Mouse (Mus musculus): ENCODE data around the gene Notch3.
"Not testable (repeated sequence)": the region's sequence is repeated elsewhere in the genome, so short reads cannot be mapped to it uniquely, and the experiment has no call there.

Gene Notch3

DNA sequence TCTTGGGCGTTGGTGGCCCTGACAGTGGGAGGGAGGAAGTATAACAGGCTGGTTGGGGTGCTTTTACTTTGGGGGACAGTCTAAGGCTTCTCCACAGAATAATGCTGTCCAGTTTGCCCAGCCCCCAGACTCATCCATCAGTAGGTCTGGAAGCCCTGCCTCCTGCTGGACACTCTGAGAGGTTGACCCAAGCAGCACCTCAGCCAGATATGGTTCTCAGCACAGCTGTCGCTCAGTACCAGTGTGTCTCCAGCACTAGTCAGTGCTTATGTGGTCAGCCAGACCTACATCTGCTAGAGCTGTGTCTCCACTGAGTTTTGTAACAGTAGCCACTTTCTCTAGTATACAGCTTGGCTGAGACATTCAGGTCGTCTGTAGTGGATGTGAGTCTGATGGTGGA, 48.2 kb downstream of the Notch3 start:
- DNase-seq (ENCODE audit: low spot score): no peak

GRCm38 (mm10) chr17:32117872-32118421, 48.7 kb downstream of the Notch3 start:
- not testable (repeated sequence) for DNase-seq (ENCODE audit: low spot score)

- peak; percentile 57 for DNase-seq (ENCODE audit: low spot score)
These were observed 49.3 kb downstream of the Notch3 start for GRCm38 (mm10) chr17:32117287-32117871.

GRCm38 (mm10) chr17:32116586-32117286, 49.9 kb downstream of the Notch3 start:
- no peak for DNase-seq (ENCODE audit: low spot score)

- not testable (repeated sequence) for DNase-seq (ENCODE audit: low spot score)
These were observed 52.2 kb downstream of the Notch3 start for GRCm38 (mm10) chr17:32114486-32114885.

DNA sequence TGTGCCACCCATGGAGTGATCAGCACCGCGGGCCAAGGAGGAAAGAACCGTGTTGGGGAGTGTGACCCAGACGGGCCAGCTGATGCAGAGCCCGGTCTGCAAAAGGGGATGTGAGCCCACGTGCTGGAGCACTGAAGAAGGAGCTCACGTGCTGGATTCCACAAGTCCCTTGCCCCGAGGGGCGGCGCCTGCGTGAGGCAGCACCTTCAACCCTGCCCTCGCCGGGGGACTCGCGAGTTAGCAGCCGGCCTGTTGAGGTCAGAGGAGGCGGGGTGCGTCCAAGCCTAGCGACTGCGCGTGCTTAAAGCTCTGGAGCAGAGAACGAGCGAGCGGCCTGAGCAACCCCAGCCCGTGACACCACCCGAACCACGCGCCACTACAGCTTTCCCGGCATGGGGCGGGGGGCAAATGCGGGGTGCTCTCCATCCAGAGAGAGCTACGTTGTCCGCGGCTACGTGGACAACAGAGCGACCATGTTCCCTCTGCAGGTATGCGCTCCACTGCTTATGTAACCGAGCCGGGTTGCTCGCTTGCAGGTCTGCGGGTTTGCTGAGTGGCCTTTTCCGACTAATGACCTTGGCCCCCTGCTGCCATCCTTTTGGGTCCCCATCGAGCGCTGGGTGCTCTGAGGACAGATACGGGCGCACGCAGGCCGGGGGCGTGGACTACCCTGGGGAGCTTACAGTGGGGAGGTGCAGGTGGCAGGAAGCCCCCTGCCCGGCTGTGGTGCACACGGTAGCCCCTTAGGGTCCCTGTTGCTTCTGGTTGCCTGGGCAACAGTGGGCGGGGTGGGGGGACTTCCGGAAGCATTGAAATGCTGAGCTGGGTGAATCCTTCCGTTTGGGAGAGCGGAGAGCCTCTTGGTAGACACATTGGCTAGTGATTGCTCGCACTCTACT, 52.9 kb downstream of the Notch3 start:
- DNase-seq (ENCODE audit: low spot score): no peak

DNA sequence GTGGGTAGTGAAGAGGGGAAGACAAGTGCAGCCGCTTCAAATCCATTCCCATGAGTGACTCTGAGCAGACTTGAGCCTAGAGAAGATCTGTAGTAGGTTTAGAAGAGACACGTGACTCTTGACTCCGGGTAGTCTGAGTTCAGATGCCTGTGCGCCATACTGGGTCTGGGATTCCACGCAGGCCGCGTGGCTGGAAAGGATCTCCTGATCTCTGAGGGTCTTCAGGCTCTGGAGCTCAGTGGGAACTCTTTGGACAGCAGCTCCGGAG, 53.5 kb downstream of the Notch3 start:
- DNase-seq (ENCODE audit: low spot score): no peak

- DNase-seq (ENCODE audit: low spot score): no peak
These were observed 54.0 kb downstream of the Notch3 start for GRCm38 (mm10) chr17:32112434-32113254.

DNA sequence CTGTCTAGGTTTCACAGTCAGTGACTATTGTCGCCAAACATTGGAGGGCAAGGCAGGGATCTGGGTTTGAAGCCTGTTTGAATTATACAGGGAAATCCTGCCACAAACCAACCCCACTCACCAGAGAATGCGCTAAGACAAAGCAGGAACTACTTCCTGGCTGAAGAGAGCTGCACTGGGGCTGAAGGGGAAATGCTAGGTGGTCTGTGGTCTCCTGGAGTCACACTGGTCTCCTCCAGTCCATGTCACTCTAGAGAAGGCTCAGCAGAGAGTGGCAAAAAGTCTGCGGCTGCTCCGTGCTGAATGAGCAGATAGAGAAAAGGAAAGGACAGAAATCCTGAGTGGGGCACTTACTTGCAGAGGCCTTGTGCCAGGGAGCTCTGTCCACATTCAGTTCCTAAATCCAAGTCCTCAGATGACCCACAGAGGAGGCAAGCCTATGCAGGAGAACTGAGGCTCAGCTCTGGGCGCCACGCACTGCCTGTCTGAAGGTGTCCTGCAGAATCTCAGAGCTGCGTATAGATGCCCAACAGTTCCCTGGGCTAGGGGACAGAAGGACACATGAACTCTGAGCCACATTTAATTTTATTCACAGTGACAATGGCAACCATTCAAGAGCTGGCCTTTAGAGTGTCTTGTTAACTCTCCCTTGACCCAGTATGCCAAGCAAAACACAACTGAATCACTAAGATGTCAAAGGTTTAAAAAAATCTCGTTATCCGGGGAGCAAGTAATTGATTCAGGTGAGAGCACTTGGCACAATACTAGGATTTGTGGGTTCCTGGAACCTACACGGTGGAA, 55.5 kb downstream of the Notch3 start:
- DNase-seq (ENCODE audit: low spot score): peak; percentile 75

DNA sequence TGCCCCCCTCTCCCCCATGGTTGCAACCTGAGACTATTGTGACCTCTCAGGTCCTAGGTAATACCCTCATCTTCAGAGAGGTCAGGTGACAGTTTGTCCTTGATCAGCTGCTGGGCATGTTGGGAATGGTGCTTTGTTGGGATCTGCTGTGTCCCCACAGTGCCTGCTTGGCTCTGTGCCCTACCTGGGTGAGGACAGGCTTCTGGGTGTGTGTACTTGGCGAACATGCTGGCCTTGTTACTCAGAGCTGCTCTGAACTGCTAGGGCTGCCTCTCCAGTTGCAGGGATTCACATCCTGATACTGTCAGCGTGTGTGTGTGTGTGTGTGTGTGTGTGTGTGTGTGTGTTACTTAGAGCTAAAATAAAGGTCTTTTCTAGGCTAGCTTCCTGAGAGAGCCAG, 56.2 kb downstream of the Notch3 start:
- DNase-seq (ENCODE audit: low spot score): peak; percentile 69

GRCm38 (mm10) chr17:32109201-32109940, 57.3 kb downstream of the Notch3 start:
- no peak for DNase-seq (ENCODE audit: low spot score)

- not testable (repeated sequence) for DNase-seq (ENCODE audit: low spot score)
These were observed 58.2 kb downstream of the Notch3 start for GRCm38 (mm10) chr17:32108320-32109011.

GRCm38 (mm10) chr17:32107877-32108276, 58.8 kb downstream of the Notch3 start:
- no peak for DNase-seq (ENCODE audit: low spot score)

DNA sequence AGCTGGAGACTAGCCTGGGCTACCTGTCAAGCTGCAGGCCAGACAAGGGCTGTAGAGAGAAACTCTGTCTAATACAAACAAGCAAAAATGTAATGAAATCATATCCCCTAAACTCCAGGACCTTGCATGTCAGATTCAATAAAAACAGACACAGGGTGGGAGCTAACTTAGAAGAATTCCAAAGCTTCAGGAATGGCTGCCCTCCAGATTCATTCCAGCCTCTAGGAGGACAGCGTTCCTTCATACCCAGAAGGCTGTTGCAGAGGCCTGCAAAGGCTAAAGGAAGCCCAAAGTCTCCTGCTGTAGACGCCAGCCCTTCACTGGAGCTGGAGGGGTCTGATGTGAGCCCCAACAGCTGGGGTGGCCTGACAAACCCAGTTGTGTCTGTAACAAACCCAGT, 60.3 kb downstream of the Notch3 start:
- no peak for DNase-seq (ENCODE audit: low spot score)

DNA sequence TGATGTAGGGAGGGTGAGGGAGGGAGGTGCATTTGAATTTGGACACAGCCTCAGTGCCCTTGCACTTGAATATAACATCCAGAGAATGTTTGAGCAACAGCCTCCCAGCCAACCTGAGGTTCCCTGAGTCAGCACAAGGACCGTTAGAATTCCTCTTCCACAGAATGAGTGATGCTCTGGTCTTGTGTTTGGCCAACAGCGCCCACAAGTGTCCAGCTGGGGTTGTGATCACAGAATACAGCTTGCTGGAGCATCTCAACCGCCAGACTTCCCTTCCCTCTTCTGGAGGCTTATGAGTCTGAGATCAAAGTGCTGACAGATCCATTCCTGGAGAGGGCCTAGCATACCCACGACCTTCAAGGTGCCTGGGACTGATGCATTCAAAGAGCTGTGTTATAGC, 63.6 kb downstream of the Notch3 start:
- no peak for DNase-seq (ENCODE audit: low spot score)

- no peak for DNase-seq (ENCODE audit: low spot score)
These were observed 66.6 kb downstream of the Notch3 start for GRCm38 (mm10) chr17:32099943-32100586.

DNA sequence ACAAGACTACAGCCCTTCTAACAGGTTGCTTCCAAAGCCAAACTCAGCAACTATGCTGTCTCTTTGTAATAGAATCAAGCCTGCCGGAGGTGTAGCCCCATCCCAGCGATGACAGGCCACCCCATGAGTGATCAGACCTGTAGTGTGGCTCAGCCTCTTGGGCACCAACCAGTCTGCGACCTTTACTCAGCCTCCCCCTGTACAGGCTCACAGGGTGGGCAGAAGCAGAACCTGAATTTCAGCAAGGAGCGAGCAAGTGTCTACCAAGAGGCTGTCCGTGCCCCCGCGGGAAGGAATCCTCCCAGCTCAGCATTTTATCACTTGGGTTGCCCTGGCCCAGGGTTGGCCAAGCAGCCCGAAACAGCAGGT, 67.1 kb downstream of the Notch3 start:
- no peak for DNase-seq (ENCODE audit: low spot score)

GRCm38 (mm10) chr17:32098905-32099304, 67.7 kb downstream of the Notch3 start:
- not testable (repeated sequence) for DNase-seq (ENCODE audit: low spot score)

DNA sequence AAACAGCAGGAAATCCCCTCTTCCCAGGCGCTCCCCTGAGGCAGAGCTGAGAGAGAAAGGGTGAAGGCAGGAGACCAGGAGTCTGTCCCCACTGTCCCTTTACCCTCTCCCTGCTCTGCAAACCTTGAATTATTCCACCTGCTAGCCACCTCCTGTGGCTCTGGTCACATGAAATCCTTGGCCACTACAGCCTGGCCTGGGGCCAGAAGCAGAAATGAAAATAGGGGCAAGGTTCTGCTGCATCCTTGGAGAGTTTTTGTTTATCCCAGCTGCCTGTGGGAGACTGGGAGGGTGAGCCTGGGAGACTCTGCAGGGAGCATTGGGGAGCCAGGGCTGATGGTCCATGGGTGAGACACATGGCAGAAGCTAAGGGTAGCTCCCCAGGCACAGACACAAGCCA, 69.0 kb downstream of the Notch3 start:
- peak; percentile 74 for DNase-seq (ENCODE audit: low spot score)
